Mouse (Mus musculus): ENCODE data around the gene Trpm8.

The Trpm8 gene

DNA sequence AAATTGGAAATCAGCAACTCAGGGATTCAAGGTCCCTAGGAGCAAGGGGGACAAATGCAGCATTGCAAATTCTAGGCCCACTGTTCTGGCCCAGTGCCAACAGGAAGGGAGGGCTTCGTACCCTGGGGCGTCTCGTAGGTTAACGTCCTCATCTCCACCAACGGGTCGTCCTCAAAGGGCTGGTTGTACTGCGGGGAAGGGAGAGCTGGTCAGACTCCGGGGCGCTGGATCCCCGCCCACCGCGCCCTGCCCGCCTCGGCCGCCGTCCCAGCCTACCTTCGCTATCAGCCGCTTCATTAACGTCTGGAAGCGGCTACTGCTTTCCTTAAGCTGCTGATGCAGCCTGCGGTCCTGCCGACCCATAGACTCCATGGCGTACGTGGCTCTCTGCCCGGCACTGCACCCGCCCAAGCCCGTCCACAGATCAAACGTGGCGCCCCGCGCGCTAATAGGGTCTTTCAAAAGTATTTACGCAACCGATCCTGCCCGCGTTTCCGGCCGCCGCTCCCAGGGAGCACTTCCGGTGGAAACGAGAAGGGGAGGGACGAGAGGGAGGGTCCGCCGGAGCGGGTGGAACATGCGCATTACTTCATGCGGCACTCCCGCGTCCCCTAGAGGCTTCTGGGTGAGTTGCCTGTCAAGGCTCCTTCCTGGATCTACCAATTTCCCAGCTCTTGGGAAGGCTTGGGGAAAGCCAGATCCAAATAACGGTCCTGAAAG lies at the start of gene Trpm8, which contains the start of gene Hjurp:
TSS of gene Trpm8 (plus strand) at position 564 of the 720 bp plus-strand sequence.
TSS of gene Hjurp (minus strand) at position 536 of the 720 bp plus-strand sequence.
- DNase-seq (ENCODE audit: low spot score) = peak; percentile 100

DNA sequence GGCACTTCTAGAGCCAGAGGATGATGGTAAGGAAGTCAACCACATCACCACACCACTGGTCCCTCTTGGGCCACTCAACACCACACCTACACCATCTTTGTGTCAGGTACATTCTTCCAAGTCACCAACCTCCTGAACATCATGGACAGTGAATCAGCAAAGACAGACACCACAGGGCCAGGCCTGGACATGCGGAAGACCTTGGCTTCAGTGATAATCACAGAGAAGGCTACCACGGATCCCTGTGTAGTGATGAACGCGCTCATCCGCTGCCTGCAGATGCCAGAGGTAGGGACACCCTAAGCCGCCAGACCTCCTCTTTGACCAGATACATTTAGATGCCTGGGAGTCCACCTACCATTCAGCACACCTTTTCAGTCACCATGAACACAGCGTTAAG lies 49.3 kb upstream of the Trpm8 start:
- DNase-seq (ENCODE audit: low spot score) = no peak

DNA sequence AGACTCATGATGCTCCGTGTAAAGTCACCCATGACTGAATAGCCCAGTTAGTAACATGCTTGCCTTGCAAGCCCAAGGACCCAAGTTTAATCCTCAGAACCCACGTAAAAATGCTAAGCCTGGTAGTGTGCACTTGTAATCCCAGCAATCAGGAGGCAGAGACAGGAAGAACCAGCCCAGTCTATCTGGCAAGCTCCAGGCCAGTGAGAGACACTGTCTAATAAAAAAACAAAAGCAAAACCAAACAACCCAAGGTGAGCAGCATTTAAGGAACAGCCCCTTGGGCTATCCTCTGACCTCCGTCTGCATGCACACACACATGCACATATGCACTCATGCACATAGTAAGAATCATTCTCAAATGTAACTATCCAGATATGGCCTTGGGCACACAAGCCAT lies 47.9 kb upstream of the Trpm8 start:
- no peak for DNase-seq (ENCODE audit: low spot score)

DNA sequence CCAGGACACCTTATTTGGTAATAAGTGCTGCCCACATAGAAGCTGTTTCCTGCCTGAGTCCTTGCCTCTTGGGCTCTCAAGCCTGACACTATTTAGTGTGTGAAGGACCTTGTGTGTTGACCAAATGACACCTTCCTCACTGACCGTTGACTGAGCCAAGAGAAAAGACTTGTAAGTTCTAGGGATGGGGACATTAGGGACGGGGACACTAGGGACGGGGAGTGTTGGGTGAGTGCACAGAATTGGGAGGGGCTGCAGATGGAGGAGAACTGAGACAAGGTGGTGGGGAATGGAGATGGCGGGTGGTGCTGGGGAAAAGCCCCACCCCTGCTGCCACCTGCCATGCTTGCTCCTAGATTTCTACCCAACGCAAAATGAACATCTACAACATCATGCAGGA lies 47.5 kb upstream of the Trpm8 start:
- no peak for DNase-seq (ENCODE audit: low spot score)

DNA sequence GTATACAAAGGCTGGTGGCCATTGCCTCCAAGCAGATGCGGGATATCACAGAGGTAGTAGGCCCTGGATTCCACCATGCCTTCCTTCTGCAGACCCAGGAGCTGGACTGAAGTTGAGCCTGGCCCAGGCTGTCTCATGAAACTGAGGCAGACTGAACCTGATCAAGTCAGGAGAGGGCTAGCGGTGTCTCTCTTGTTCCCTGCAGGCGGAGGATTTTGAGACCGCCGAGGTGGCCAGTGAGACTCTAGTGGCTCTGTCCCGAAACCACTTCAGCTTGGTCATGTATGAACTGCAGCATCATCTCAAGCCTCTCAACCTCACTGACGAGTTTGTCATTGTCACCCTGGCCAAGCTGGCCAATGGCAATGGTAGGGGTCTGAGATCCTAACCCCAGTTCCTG lies 47.0 kb upstream of the Trpm8 start:
- no peak for DNase-seq (ENCODE audit: low spot score)

DNA sequence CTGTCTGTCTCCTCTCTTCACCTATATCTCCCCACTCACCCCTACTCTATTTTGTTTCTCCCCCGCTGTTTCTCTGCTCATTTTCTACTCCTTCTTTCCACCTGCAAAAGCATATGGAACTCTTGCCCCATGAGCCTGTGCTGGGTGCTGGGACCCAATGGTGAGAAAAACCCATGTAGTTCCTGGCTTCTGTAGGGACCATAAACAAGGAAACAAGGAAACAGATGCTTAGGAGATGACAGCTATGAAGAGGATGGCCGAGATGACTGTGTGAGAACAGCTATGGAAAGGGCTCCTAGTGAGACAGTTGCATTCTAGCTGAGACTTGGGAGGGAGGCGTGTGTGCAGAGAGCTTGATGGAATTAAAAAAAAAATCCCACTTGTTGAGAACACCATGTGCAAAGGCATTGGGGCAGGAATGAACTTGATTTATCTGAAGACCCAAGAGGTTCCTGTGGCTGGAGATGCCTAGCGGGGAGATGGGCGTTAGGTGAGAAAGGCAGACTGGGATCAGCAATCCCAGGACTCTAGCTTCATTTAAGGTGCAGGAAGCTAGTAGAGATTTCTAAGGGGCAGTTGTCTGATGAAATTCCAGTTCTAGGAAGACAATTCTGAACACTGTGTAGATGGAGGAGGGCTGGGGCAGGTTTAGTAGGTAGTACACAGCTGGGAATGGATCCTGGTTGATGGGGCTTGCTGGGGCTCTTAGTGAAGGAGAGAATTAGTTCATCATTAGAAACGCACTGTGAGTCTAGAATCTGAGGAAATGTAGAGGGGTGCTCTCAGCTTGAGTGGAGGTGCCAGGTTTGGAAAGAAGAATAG lies 46.3 kb upstream of the Trpm8 start:
- no peak for DNase-seq (ENCODE audit: low spot score)

DNA sequence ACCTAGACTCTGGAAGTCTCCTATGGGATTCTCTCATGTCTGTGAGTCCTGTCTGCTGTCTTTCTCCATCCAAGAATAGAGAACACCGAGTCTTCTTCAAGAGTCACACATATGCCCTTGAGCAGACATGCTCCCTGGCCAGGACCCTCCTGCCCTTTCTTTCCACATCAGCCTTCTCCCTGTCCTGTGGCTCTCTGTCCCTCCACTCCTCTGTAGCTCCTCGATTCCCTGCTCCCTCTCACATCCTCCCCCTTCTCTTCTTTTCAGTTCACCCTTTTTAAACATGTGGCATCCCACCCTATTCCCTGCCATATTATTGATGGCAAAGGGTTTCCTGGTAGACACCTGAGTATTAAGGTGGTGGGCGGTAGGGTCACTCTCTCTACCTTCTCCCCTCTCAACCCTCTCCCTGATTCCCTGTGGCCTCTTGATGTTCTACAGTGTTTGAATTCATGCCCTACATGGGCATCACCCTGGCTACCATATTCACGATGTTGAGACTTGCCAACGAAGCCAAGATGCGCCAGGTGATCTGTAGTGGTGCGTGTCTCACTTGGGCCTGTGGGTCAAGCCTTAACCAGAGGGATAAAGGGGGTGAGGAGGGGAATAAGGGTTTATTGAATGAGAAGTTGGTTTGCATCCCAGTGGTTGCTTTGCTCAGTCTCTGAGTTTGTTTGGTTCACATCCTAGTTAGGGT lies 45.5 kb upstream of the Trpm8 start:
- DNase-seq (ENCODE audit: low spot score) = no peak

DNA sequence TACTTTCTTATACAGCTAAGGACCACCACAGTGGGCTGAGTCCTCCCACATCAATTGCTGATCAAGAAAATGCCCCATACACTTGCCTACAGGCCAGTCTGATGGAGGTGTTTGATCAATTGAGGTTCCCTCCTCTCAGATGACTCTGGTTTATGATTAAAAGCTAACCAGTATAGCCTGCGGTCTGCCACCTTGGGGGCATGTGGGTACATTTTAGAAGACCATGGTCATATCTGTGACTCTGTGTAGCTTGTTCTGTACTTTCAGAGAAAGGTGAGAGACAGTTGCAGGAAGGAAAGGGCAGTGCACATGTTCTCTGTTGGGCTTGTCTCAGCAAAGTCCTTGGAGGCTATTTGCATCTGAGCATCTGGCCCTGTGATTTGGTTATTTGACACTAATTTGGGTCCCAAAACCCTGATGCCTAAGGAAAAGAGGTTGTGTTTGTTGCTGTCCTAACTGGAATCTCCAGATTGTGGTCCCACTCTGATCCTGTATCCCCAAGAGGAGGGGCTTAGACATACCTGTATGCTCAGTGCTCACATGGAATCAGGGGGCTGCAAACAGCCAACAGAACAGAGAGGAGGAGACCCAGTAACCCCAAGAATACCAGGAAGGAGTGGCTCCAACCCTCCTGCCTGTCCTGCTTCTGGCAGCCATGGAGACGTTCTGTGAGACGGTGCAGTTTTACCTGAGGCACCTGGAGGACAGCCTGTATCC lies 44.6 kb upstream of the Trpm8 start:
- no peak for DNase-seq (ENCODE audit: low spot score)

DNA sequence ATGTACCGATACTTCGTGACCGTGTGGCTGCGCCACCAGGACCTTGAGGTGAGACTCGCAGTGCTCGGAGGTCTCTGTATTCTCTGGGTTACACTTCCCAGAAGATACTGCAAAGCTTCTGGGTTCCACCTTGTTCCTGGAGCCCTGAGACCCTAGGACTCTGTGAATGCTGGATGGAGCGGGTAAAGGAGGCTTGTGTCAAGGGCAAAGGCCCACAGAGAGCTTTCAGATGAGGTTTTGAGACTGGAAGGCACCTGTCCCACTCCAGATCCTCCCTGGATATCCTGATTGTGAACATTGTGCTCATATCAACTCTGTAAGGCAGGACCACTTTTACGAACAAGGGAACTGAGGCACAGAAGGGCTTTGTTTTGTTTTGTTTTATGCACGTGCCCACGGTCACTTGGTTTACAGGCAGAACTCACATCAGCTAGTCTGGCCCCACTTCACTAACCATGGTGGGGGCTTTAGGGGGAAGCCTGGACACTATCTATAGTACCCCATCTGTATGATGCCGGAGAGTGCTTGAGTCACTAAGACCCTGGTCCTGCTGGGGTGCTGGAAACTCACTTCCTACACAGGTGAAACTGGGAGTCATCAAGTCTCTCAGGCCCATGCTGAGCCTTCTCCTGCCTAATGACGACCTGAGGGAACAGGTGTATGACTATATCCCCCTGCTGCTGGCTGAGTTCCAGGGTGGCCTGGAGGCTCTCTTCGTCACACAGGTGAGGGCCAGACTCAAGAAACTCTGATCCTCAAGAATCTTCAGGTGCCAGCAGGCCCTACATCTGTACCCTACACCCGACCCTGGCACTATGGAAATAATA lies 43.8 kb upstream of the Trpm8 start:
- no peak for DNase-seq (ENCODE audit: low spot score)

DNA sequence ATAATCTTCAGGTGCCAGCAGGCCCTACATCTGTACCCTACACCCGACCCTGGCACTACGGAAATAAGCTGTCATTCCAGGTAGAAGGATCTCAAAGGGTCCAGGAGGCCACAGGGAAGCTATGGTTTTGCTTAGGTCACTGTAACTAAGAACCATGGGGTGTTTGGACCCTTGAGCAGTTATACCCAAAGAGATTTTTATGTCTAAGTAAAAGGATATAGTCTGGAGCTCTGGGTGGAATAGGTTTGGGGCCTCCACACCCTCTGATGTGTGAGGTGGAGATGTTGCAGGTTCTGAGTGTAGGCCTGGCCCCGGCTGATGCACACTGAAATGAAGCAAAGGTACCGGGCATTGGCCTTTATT lies 43.2 kb upstream of the Trpm8 start:
- DNase-seq (ENCODE audit: low spot score) = no peak

DNA sequence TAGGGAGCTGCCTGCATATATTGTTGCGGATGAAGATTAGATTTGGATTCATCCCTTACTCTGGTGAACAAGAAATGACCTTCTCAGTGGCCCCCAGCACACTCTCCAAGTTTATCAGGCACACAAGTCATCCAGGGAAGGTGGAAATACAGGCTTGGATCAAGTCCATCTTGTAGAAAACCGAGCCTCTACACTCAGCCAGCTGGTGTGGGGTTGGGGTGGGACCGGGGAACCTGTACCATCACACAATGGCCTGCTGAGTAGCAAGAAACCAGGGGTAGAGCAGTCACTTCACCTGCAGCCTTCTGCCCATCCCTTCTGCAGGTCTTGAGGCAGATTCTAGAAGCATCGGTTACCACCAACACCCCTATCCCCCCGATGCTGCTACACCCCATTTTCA lies 42.8 kb upstream of the Trpm8 start:
- no peak for DNase-seq (ENCODE audit: low spot score)

DNA sequence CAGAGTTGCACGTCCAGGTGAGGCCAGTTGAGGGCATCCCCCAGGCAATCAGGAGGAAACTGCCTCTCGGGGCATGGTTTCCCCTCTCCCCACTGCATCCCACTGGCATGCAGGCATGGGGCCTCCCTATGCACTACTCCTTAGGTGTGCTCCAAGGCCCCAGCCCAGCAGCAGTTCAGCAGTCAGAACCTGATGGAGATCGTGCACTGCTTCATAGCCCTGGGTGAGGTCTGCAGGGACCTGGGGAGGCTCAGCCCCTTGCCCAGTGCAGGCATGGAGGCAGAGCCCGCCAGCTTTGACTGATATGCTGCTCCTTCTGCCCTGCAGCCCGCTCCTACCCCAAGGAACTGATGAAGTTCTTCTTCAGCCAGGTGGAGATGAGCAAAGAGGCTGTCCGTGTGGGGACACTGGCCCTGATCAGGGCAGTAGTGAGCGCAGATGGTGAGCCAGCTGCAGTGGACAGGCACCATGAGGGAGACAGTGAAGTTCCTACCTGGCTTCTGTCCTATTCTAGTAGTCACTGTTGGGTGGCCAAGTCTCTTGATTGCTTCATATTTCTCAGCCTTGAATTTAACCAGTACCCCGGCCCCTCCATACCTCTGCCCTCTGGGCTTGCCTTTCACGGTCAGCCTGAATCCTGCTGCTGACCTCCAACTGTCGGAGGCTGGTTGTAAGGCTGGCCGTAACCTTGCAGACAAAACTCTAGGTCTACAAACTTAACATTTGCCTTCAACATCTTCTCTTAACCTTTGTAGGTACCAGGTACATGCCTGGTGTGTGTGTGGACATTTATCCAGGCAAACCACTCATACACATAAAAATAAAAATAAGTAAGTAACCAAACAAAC lies 42.2 kb upstream of the Trpm8 start:
- DNase-seq (ENCODE audit: low spot score) = no peak

DNA sequence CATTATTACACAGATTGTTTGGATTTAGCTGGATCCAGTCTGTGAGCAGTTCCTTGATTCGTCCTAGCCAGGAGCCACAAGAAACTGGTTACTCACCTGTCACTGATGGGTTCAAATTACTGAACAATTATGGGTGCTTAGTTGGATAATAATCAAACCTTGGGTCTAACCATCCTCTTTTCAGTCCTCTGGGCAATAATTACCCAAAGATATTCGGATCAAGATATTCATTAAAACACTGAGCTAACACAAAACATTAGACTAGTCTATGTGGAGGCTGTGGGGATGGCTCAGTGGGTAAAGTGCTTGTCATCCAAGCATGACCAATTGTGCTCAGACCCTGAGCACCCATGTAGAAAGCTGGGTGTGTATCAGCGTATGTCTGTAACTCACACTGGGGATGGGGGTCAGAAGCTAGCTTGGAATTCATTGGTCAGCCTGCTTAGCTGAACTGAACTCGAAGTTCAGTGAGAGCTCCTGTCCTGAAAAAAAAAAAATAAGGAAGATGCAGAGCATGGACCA lies 41.5 kb upstream of the Trpm8 start:
- no peak for DNase-seq (ENCODE audit: low spot score)

DNA sequence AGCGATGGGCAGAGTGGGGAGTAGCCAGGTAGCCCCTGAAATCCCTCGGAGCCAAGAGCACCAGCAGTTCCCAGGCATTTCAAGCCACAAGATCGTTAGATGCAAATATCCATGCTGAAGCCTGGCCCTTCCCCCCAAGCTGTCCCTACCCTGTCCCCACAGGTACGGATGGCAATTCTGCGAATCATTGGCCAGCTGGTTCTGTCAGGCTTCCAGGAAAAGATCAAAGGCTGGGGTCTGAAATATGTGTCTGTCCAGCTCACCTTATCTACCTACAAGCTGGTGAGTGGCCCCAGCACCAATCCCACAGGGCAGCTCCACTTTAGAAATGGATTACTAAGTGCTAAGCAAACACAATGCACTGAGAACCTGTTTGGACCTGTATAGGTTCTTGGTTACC lies 40.1 kb upstream of the Trpm8 start:
- DNase-seq (ENCODE audit: low spot score) = no peak

DNA sequence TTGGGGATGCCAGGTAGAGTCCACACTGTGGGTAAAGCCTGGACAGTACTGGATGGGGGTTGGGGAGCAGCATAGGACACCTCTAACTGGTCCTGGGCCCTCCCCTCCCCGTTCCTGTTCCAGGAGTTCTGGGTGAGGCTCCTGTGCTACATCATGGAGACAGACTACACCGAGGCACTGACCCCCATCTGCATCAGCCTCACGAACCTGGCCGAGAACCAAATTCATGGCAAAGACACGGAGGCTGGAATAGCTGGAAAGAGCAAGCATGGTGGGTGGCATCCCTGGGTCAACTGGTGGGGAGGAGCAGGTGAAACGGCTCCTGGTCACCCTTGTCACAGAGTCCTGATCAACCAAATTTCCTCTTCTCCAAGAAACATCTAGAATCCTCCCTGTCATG lies 38.7 kb upstream of the Trpm8 start:
- DNase-seq (ENCODE audit: low spot score) = no peak

DNA sequence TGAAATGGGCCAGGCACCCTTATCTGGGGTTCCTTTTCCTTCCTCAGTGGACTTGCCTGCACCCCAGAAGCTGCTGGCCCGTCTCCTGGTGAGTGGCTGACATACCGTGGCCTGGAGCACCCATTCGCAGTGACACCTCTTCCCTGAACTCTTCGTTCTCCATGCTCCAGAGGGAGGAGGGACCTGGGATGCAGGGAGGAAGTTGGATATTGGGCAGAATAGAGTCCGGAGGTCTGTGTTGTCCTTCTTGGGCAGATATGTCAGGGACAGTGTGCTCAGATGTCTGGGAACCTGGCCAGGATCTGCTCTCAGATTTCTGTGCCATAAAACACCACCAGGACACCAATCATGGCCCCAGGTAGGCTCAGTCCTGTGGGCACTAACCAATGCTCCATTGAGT lies 37.4 kb upstream of the Trpm8 start:
- no peak for DNase-seq (ENCODE audit: low spot score)

DNA sequence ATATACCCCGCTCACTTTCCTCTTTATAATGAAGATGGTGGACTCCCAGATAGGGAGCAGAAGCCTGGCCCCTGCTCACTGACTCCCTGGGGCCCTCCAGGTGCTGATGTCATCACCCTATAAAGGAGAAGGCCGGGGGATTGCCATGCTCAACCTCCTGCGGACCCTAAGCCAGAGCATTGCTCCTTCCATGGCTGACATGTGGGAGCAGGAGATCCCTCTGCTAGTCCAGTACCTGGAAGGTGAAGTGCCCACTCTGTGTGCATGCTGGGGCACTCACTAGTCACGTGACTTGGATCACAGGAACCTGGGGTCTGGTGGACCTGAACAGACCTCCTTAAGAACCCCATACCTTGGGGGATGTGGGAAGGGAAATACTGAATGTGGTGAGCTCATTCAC lies 36.9 kb upstream of the Trpm8 start:
- no peak for DNase-seq (ENCODE audit: low spot score)

DNA sequence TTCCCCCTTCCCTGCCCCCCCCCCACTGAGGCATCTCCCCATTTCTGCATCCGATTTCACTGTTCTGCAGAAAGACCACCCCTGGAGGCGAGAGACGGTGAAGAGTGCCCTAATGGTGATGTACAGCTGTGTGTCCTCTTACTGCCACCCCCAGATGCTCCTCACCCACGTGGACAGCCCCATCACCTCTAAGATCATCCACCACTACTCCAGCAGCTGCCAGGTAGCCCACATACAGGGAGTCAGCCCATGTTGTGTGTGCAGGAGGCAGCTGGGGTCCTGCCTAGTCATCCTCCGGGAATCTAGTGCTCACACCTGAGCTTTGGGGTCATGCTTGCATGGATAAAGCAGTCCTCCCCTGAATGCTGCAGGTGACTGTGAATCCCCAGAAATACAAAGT lies 33.6 kb upstream of the Trpm8 start:
- no peak for DNase-seq (ENCODE audit: low spot score)

DNA sequence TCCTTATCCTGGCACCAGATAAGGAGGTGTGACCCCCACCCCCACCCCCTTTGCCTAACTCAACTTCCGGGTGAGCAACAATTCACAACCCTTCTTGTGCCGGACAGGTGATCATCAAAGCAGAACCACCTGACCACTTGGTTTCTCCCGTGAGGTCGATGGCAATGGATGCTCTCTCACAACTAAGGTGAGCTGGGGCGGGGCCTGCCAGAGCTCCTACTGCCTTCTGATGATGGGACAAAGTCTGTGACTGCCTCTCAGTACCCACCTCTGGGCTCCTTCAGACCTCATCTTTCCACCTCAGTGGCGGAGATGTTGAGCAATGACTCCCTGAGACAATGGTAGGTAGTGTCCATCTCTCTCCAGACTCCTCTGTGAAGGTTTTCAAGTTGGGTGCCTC lies 31.6 kb upstream of the Trpm8 start:
- no peak for DNase-seq (ENCODE audit: low spot score)

DNA sequence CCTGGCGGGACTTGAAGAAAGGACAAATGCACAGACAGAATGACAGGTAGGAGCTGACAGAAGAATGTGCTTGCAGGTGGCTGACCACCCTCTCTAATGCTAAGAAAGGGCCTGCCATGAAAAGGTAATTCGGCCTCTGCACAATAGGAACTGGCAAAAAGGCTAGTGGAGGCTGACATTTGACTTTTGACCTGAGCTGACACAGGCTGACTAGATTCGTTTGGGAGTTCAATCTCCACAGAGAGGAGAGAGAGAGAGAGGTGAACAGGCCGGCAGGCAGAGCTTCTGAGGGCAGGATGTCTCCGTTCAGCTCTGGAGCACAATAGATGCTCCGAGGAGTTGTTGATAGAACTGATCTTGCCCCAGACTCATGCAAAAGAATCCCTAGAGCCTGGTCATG lies 31.1 kb upstream of the Trpm8 start:
- DNase-seq (ENCODE audit: low spot score) = no peak

All from c-Kit-positive CD71-positive TER-119-positive erythroid progenitor cells, embryonic 14.5 days (primary cell).